Mouse (Mus musculus) intestine, postnatal 0 days (tissue): ENCODE data around the gene Agap1. TPM values are rescaled to one million over a fixed set of nuclear protein-coding genes. Genes with fewer than 3 reads are reported as not detected.

Experiments
- ATAC-seq: fragments of 200-750 bp; cut with Nextera tagmentation; 2 replicates; pipeline ENCODE4 v1.8.0; 2017; ENCODE audit warnings: mild to moderate bottlenecking, moderate TSS enrichment, moderate library complexity
- H3K27ac ChIP-seq: fragments of 300-500 bp; sonication (generic); 2 replicates; pipeline ENCODE4 v1.5.1; 2014; ENCODE audit warnings: mild to moderate bottlenecking, low read depth, low read length, moderate library complexity
- H3K27me3 ChIP-seq: fragments of 300-500 bp; sonication (generic); replicated peaks from 2 replicates; pipeline ENCODE4 v1.6.1; 2014; ENCODE audit warnings: low read length, mixed read lengths; ENCODE audit not compliant: control insufficient read depth, insufficient read depth
- H3K36me3 ChIP-seq: fragments of 300-500 bp; sonication (generic); 2 replicates; pipeline ENCODE4 v1.6.1; 2014; ENCODE audit warnings: mild to moderate bottlenecking, moderate library complexity; ENCODE audit not compliant: control insufficient read depth, insufficient read depth
- H3K4me1 ChIP-seq: fragments of 300-500 bp; sonication (generic); replicated peaks from 2 replicates; pipeline ENCODE4 v1.6.1; 2014; ENCODE audit warnings: antibody characterized with exemption, low read length, mixed read lengths; ENCODE audit not compliant: control insufficient read depth, insufficient read depth
- H3K4me2 ChIP-seq: fragments of 300-500 bp; sonication (generic); replicated peaks from 2 replicates; pipeline ENCODE4 v1.6.1; 2014; ENCODE audit warnings: low read depth, mild to moderate bottlenecking, moderate library complexity
- H3K4me3 ChIP-seq: fragments of 300-500 bp; sonication (generic); 2 replicates; pipeline ENCODE4 v1.5.1; 2014; ENCODE audit warnings: low read depth, low read length
- H3K9ac ChIP-seq: fragments of 300-500 bp; sonication (generic); 2 replicates; pipeline ENCODE4 v1.6.1; 2014; ENCODE audit warnings: mild to moderate bottlenecking, low read depth, low read length
- H3K9me3 ChIP-seq: fragments of 300-500 bp; sonication (generic); 2 replicates; pipeline ENCODE4 v1.6.1; 2016; ENCODE audit warnings: mixed run types; ENCODE audit not compliant: control insufficient read depth
- CTCF ChIP-seq: sonication (generic); IDR thresholded peaks from 2 replicates; pipeline ENCODE4 v1.5.1; 2016; ENCODE audit warnings: low read depth, mild to moderate bottlenecking, control low read depth, antibody characterized with exemption, moderate library complexity
- WGBS: fragments of 180-500 bp; shearing (Covaris S2); extraction: QIAGEN DNeasy Blood & Tissue Kit; methylation state at CpG from one replicate; pipeline ENCODE4 v1.1.7; 2014; 5-methylcytosine and 5-hydroxymethylcytosine counted together
- polyA plus RNA-seq: library from polyadenylated mRNA; unstranded; fragments of >200 nt; fragmentation: Nextera tagmentation; extraction: Ambion mirVana; gene quantifications from 2 replicates; pipeline ENCODE4 v1.2.1, GENCODE M21; 2015

Gene Agap1
- polyA plus RNA-seq, 1 experiment from 2014 or later: 6.1 TPM

- no peak overlapping the region for H3K4me3 ChIP-seq
- H3K4me2 ChIP-seq: no peak overlapping the region
- H3K9me3 ChIP-seq: no peaks in the 10 kb centered on the region
- no peak overlapping the region for H3K27ac ChIP-seq
- no peaks in the 10 kb centered on the region for H3K27me3 ChIP-seq
- peak; percentile 76 for ATAC-seq
- TF ChIP-seq CTCF: no peak
- WGBS: 43% methylated on average over 8 of the region's 8 CpGs
- 0 out of 2 replicates have a peak, but pooled peaks cover 14% of the 10 kb centered on the region for H3K4me1 ChIP-seq
- H3K36me3 ChIP-seq: no peaks in the 10 kb centered on the region
- H3K9ac ChIP-seq: no peak overlapping the region
Measured at GRCm38 (mm10) chr1:89509763-89510340, 55.2 kb downstream of the Agap1 start.

DNA sequence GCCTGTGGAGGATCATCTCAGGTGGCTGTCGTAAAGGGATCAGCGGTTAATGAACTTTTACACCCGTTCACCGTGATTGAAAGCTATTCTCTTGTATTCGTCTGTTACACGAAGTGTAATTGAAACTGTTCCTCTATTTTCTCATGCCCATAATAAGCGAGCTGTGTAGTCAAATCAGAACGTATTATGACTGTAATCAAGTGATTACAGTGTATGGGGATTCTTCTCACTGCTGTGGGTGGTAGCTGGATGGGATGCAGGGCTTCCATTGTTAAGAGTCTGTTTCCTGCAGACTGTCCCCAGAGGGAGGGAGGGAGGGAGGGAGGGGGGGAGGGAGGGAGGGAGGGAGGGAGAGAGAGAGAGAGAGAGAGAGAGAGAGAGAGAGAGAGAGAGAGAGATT lies 56.1 kb downstream of the Agap1 start:
- no peaks in the 10 kb centered on the region for H3K27me3 ChIP-seq
- H3K36me3 ChIP-seq: no peaks in the 10 kb centered on the region
- no peak for ATAC-seq
- H3K9me3 ChIP-seq: no peaks in the 10 kb centered on the region
- H3K4me2 ChIP-seq: no peak overlapping the region
- no peak for TF ChIP-seq CTCF
- no peak overlapping the region for H3K9ac ChIP-seq
- 42% methylated on average over 8 of the region's 8 CpGs for WGBS
- no peak overlapping the region for H3K27ac ChIP-seq
- H3K4me3 ChIP-seq: no peak overlapping the region
- peaks cover 14% of the 10 kb centered on the region; the same call in 1 of the 2 replicates for H3K4me1 ChIP-seq

DNA sequence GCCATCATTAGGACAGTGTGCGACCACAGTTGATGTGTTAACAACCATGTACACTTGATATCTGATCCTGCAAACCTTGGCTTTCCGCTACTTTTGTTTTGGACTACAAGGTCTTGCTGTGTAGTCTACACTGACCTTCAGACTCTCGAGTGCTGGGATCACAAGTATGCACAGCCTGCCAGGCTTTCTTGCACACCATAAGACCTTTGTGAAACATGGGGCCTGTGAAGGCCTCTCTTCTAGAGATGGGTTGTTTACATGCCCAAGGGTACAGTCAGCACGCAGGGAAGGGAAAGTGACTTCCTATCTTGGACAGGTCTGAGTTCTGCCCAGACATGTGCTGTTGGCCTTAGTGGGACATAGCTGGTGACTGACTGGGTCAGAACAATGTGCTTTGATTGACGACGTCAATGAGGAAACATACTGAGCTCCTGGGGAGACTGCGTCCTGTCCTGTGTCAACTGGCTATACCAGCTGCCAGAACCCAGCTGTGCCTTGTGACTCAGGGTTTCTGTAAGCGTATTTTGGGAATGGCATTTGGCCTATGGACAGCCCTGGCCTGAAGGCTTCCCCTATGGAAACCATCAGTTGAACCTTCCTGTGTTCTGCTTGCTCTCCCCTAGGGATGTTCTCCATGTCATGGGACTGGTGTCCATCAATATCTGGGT lies 59.1 kb downstream of the Agap1 start:
- Histone ChIP-seq H3K36me3 (no peaks in the 10 kb centered on the region), H3K27me3 (no peaks in the 10 kb centered on the region), H3K9ac (no peak overlapping the region), H3K27ac (no peak overlapping the region), H3K4me1 (peaks cover 14% of the 10 kb centered on the region; the same call in 1 of the 2 replicates), H3K4me3 (no peak overlapping the region), H3K9me3 (no peaks in the 10 kb centered on the region), H3K4me2 (no peak overlapping the region)
- TF ChIP-seq CTCF: no peak
- 69% methylated on average over 8 of the region's 8 CpGs for WGBS
- no peak for ATAC-seq

GRCm38 (mm10) chr1:89515808-89516560 lies 61.4 kb downstream of the Agap1 start:
- 59% methylated on average over 11 of the region's 11 CpGs for WGBS
- H3K9ac ChIP-seq: no peak overlapping the region
- TF ChIP-seq CTCF: no peak
- no peak overlapping the region for H3K4me3 ChIP-seq
- no peak overlapping the region for H3K4me2 ChIP-seq
- peaks cover 5% of the 10 kb centered on the region; the same call in 1 of the 2 replicates for H3K4me1 ChIP-seq
- H3K27ac ChIP-seq: no peak overlapping the region
- no peaks in the 10 kb centered on the region for H3K9me3 ChIP-seq
- H3K27me3 ChIP-seq: no peaks in the 10 kb centered on the region
- ATAC-seq: no peak
- H3K36me3 ChIP-seq: no peaks in the 10 kb centered on the region

DNA sequence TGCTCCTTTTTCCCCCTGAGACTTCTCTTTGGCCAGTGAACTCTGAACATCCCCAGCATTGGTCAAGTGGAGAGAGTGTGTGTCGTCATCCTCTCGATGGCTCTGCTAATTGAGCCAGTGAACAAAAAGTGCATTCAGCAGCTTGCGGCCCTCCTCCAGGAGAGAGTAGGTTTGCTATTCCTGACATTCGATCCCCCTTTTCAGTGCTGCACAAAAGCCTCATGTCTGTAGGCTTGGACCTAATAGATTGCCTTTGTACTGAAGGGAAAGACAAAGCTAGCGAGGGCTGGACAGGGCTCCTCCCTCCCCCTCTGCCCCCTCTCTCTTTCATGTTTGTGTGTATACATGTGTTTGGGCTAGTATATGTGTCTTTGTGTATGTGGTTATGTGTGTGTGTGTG lies 63.2 kb downstream of the Agap1 start:
- H3K4me3 ChIP-seq: no peak overlapping the region
- H3K36me3 ChIP-seq: no peaks in the 10 kb centered on the region
- H3K27me3 ChIP-seq: no peaks in the 10 kb centered on the region
- 45% methylated on average over 5 of the region's 5 CpGs for WGBS
- no peak for TF ChIP-seq CTCF
- no peaks in the 10 kb centered on the region for H3K9me3 ChIP-seq
- H3K27ac ChIP-seq: no peak overlapping the region
- H3K9ac ChIP-seq: no peak overlapping the region
- H3K4me1 ChIP-seq: no peaks in the 10 kb centered on the region; the same call in 1 of the 2 replicates
- H3K4me2 ChIP-seq: no peak overlapping the region
- no peak for ATAC-seq

DNA sequence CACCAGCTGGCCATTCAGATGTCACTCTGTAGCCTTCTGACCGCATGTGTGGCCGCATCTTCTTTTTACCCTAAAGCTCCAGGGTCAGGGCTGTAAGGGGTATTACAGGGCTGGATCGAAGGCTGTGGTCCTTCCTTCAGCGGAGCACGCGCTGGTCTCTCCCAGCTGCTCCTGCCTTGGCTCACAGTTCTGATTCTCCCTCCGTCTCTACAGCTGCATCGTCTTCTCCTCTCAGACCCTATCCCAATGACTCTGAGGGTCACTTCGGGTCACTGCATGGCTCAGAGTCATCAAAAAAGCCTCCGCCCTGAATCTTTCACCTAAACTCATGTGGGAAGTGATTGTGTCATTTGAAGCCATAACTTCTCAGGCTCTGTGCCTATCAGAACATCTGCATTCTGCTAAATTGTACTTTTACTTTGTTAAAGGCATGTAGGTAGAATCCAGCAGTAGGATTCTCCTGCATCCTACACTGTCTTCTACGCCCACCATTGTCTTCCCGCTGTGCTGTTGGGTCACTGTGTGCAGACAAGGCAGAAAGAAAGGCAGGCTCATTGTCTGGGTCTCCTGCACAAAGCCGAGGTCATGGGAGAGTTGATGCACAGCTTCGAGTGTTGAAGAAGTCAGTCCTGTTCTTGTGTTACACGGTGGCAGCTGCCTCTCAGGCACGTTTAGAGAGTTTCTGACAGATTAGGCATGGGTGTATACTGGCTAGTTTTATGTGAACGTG lies 65.5 kb downstream of the Agap1 start:
- ATAC-seq: no peak
- 80% methylated on average over 17 of the region's 17 CpGs for WGBS
- Histone ChIP-seq H3K27ac (no peak overlapping the region), H3K4me3 (no peak overlapping the region), H3K9me3 (no peaks in the 10 kb centered on the region), H3K4me1 (no peaks in the 10 kb centered on the region; the same call in 1 of the 2 replicates), H3K36me3 (no peaks in the 10 kb centered on the region), H3K4me2 (no peak overlapping the region), H3K27me3 (no peaks in the 10 kb centered on the region), H3K9ac (no peak overlapping the region)
- no peak for TF ChIP-seq CTCF
